Mouse (Mus musculus): Measurements from ENCODE around the gene Fggy.

Gene Fggy

GRCm38 (mm10) chr4:95862781-95863499 is 305.6 kb downstream of the Fggy start:
- DNase-seq, result no peak

- no peak for DNase-seq
Measured at GRCm38 (mm10) chr4:95863500-95863803, 306.1 kb downstream of the Fggy start.

- DNase-seq, result no peak
Measured at GRCm38 (mm10) chr4:95865251-95865650, 307.9 kb downstream of the Fggy start.

GRCm38 (mm10) chr4:95865882-95866281 is 308.6 kb downstream of the Fggy start:
- DNase-seq, result no peak

GRCm38 (mm10) chr4:95867103-95867502 is 309.8 kb downstream of the Fggy start:
- no peak for DNase-seq

- DNase-seq, result no peak
Measured at GRCm38 (mm10) chr4:95868348-95868747, 311.0 kb downstream of the Fggy start.

GRCm38 (mm10) chr4:95871216-95871881 is 314.0 kb downstream of the Fggy start:
- peak; percentile 69 for DNase-seq

- DNase-seq, result no peak
Measured at GRCm38 (mm10) chr4:95875896-95876295, 318.6 kb downstream of the Fggy start.

- DNase-seq, result no peak
Measured at GRCm38 (mm10) chr4:95877436-95877835, 320.1 kb downstream of the Fggy start.

GRCm38 (mm10) chr4:95881751-95882350 is 324.5 kb downstream of the Fggy start:
- DNase-seq, result no peak

GRCm38 (mm10) chr4:95884184-95885145 is 327.2 kb downstream of the Fggy start:
- no peak for DNase-seq

- no peak for DNase-seq
Measured at GRCm38 (mm10) chr4:95895199-95895754, 338.0 kb downstream of the Fggy start.

- no peak for DNase-seq
Measured at GRCm38 (mm10) chr4:95896571-95896970, 339.3 kb downstream of the Fggy start.

GRCm38 (mm10) chr4:95897236-95897874 is 340.0 kb downstream of the Fggy start:
- DNase-seq, result no peak

GRCm38 (mm10) chr4:95898714-95899113 is 341.4 kb downstream of the Fggy start:
- no peak for DNase-seq

GRCm38 (mm10) chr4:95899926-95900712 is 342.8 kb downstream of the Fggy start:
- no peak for DNase-seq

GRCm38 (mm10) chr4:95900815-95901214 is 343.5 kb downstream of the Fggy start:
- no peak for DNase-seq

GRCm38 (mm10) chr4:95906141-95906540 is 348.8 kb downstream of the Fggy start:
- DNase-seq, result no peak

- DNase-seq, result no peak
Measured at GRCm38 (mm10) chr4:95909689-95910654, 352.7 kb downstream of the Fggy start.

- no peak for DNase-seq
Measured at GRCm38 (mm10) chr4:95913026-95913425, 355.7 kb downstream of the Fggy start.
